Mouse (Mus musculus) urinary bladder, adult 18-20 months (tissue): ENCODE measurements at regions not wholly inside any gene's neighbourhood (a gene's known extent, or its start where the extent isn't known, plus 50 kb on each side); places are given as distances from the start of the nearest gene placed in this dataset.
A peak's percentile ranks its signal among the peaks of the same experiment; 100 is the strongest.

ENCODE experiments used
- DNase-seq, 2 experiments: peaks; one replicate each; pipeline ENCODE4 v3.0.0; 2022; ENCODE audit warnings: low spot score in 2 of 2, mixed read lengths in 2 of 2

DNA sequence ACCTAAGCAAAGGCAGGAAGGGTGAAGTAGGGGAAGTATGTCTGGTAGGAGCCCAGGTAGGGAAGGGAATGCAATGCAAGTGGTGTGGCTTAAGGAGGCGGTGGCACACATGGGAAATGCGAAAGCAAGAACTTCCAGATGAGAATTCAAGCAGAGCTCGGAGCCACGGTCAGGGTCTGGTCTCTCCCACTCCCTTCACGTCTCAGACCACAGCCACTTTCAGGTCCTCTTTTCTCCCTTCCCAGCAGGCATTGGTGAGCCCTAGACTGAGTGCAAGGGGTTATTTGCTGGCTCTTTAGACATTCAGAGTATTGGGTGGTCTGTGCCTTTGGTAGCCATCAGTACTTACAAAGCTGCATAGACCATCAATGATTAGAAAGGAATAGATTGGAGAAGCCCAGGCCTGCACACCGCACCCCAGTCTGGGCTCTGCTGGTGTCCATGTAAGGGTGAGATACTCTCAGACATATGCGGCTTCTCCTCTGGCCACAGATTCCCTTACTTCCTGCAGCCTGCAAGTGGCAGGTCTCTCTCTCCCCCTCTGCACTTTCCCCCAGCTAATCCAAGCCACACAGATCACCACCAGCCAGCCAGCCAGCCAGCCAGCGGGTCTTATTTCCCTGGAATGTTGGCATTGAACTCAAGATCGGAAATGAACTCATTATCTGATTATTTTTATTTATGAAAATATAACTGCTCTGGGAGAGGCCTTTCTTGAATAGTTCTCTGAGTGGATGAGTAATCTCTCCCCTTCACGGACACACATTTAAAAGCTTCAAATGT lies 113.6 kb downstream of the Zfp36l2 start:
- DNase-seq, result no peak

DNA sequence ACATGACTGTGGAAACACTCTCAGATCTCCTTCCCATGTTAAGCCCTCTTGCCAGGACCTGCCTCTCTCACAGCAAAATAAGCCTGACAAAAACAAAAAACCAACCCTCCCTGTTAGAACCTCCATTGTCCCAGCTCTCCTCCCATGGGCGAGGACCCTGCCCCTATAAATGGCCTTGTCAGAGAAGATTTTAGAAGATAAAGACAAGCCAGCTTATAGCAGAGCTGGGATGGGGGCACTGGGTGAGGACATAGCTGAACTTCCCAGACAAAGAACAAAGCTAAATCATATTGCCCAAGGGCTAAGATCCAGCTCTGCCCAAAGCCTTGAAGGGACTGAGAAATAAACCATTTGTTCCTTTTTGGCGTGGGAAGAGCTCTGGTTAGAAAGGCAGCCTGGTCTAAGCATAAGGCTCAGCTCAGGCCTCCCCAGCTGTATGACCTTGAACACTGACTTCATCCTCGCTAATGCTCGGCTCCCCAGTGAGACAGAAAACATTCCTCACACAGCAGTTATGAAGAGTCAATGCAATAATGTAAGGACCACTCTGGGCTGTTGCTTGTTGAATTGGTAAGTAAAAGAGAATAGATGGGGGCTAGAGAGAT lies 115.2 kb downstream of the Zfp36l2 start:
- no peak for DNase-seq

DNA sequence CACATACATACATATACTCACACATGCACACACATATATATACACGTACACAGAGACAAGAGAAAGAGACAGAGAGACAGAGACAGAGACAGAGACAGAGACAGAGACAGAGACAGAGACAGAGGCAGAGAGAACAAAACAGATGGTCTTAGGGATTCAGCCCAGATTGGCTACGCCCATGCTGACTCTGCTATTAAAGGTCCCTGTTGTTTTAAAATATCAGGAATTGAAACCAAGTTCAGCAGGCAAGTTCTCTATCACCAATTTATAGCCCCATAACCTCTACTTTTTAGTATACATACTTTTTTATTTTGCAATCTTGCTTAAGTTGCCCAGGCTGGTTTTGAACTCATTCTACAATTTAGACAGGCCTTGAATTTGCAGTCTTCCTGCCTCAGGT lies 115.9 kb downstream of the Zfp36l2 start:
- no peak for DNase-seq

DNA sequence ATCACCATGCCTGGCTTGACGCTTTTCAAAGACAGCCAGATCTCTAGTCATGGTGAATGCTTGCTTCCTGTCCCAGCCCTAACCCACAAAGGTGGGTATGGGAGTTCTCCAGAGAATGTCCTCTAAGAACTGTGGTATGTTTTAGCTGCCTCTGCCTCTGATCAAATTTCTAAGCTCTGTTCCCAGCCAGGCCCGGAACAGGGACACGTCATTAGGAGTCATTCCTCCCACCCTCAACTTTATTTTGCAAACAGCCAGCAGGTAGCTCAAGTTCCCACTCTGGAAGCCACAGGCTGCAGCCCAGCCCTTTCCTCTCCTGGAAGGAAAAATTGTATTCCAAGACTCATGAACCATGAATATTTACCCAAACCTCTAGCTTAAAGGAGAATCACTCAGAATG lies 117.2 kb downstream of the Zfp36l2 start:
- no peak for DNase-seq

DNA sequence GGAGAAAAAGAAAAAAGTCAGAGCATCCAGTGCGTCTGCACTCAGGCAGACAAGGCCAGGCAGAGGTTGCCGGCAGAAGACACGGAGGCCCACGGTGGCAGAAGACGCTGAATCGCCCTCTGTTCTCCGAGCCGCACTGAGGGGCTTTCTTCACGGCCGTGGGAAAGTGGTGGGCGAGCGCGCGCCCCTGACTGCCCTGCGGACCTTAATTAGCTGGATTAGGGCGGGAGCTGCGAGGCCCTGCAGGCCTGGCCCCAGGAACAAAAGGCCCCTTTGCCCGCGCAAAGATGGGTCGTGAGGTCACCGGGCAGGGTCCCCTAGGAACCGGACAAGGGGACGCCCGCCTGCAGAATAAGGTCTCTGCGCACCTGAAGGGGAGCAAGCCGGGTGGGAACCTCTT lies 120.6 kb downstream of the Zfp36l2 start:
- DNase-seq, result no peak

DNA sequence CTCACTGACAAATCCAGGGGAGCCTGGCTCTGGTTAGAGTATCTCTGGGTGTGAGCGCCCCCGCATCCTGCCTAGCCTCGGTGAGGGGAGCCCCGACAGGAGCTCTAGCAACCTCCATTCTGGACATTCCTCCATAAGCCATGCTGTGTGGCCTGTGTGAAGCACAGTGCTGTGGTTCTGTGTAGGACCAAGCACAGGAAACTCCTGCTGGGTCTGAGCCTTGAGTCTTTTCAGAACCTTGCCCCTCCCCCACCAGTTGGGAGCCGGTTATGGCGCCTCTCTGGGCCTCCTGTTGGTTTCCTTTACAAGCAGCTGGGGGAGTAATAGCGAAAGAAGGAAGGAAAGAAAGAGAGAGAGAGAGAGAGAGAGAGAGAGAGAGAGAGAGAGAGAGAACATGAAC lies 124.0 kb downstream of the Zfp36l2 start:
- DNase-seq, result no peak

DNA sequence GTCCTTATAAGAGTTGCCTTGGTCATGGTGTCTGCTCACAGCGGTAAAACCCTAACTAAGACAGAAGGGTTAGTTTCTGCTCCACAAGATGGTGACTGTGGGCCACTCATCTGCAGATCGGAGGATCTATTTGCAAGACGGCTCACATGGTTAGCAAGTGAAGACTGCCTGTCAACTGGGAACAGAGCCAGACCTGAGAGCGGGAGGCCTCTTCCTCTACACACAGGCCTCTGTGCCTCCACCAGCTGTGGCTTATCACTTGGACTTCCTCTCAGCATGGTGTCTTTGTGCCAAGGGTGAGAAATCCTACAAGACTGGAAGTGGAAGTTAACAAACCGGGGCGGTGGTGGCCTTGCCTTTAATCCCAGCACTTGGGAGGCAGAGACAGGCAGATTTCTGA lies 126.1 kb downstream of the Zfp36l2 start:
- DNase-seq, result no peak

DNA sequence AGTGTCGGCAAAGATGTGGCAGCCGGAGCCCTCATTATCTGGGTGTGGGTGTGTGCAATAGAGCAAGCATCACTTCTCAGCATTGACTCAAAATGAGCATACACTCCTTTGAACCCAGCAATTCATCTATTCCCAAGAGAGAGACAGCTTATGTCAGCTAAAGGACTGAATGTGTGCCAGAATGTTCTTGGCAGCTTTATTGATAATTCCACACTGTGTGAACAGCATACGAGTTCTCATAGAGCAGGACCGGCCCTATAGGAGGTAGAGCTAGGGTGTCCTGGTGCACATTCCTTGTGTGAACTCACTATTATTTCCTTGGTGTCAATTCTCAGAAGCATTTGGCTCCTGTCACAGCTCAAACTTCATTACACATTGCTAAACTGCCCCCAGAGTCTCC lies 131.3 kb downstream of the Zfp36l2 start:
- DNase-seq, result no peak

DNA sequence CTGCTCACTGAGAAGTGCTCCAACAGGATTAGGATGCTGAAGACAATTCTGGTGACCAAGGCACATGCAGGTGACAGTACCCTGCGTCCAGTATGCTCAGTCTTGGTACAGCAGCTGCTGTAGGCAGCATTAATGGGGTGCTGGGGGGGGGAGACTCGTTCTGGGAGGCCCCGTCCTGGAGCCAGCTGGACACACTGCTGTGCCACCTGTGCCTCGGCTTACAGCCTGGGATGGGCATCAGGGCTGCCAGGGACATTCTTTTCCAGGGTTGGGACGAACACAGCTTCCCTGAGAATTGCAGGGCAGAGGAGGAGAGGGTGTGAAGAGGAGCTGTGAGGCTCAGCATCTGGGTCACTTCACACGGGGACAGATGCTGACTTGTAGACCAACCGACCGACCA lies 135.3 kb downstream of the Zfp36l2 start:
- DNase-seq, result no peak

DNA sequence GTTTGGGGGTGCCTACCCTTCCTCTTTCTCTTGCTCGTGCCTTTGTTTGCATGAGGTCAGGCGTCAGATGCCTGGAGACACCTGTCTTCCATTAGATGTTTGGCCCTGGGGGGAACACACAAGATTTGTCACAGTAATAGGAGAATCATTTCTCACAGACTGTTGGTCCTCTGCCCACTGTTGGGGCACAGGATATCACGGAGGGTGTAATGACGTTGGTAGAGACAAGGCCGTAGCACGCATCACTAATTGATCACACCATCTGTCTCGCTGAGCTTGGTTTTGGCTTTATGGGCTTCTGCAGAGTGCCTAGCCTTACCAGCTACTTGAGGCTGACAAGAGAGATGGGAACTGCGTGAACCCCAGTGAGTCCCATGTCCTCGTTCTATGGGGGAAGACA lies 136.5 kb downstream of the Zfp36l2 start:
- no peak for DNase-seq

DNA sequence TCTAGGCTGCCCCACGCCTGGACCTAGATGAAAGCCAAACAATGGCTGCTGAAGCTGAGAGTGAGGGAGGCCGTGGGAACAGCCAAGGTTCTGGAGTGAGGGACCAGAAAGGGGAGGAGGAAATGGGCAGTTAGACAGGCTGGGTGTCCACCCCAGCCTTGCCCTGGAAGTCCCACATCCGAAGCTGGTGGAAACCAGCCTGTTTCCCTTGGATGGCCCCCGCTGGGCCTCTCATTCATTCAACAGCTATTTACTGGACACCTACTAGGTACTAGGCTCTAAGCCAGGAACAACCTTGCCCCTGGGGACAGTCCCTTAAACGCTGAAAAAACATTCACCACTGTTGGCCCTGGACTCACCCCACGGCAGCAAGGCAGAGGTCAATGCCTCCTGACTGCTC lies 139.2 kb downstream of the Zfp36l2 start:
- DNase-seq, result no peak

DNA sequence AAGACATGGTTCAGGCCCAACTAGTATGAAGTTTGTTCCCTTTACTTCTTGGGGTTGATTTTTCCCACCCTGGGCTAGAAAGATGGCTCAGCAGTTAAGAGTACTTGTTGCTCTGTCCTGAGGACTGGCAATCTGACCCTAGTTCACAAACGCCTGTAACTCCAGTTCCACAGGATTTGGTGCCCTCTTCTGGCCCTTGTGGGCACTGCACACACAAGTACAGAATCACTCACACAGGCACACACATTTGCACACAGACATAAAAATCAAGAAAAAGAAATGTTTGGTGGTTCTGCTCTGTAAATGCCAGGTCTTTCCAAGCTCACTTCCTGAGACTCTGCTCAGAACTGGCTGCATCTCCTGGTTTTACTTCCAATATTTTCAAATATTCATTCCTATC lies 140.2 kb downstream of the Zfp36l2 start:
- no peak for DNase-seq

DNA sequence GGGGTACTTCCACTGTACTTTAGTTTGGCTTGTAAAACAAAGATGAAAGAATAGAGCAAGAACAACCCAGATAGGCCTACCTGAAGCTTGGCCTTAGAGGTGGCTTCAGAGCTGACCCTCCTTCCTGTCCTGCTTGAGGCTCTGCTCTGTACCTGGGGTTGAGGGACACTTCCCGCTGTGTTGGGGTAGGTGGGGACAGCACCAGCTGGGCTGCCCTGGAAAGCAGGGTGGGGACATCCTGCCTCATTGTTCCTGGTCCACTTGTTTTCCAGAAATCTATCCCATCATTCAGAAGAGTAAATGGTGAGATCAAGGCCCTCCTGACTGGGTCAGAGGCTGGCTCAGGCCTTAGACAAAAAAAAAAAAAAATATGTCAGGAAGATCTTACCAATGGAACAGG lies 141.9 kb downstream of the Zfp36l2 start:
- no peak for DNase-seq

DNA sequence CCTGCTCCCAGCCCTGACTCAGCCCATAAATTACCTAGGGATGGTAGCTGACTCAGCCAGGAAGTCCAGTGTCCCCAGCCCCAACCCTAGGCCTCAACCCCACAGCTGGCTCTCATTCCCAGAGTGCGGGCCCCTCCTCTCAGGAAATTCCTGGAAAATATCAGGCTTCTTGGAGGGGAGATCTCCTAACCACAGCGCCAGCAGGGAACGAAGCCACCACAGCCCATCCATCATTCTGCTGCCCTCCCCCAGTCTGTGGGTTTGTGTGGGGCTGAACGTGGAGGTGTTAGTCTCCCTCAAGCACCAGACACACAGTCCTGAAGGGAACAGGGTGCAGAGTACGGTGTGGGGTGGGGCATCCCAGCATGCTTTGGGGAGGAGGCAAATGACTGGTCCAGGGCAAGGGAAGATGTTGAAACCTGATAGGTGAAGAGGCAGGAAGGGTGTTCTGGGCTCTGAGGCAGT lies 143.2 kb downstream of the Zfp36l2 start:
- peak in 1 of 2 experiments; percentile 40 for DNase-seq

DNA sequence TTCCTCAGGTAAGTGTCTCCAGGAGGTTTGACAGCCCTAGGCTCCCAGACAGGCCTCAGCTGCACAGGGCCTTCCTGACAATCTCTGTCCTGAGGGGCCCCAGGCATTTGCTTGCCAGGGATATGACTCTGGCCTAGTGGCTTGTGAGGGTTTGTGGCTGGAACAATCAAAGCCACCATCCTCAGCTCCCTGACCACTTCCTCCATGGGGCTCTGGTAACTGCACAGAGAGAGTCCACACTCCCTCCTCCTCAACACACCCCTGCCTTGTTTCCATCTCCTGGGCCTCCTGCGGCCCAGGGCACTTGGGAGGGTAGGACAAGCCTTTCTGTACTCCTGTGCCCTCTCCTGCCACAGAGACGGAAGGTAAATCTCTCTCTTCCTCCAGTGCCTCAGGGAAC lies 144.6 kb downstream of the Zfp36l2 start:
- DNase-seq, result no peak

DNA sequence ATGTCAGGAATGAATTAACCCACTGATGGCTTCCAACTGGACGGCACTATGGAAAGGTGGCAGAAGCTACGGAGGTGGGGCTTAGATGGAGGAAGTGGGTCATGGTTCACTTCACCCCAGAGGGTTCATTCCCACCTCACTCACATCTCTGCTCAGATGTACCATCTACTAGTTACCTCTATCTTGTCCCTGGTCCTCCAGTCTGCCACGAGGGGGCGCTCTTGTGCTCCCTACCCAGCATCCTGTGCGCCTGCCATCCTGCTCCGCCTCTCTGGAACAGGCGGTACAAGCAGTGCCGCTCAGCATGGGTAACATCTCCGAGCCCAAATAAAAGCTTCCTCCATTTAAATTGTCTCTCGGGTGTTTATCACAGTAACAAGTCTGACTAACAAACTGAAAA lies 148.3 kb downstream of the Zfp36l2 start:
- no peak for DNase-seq

DNA sequence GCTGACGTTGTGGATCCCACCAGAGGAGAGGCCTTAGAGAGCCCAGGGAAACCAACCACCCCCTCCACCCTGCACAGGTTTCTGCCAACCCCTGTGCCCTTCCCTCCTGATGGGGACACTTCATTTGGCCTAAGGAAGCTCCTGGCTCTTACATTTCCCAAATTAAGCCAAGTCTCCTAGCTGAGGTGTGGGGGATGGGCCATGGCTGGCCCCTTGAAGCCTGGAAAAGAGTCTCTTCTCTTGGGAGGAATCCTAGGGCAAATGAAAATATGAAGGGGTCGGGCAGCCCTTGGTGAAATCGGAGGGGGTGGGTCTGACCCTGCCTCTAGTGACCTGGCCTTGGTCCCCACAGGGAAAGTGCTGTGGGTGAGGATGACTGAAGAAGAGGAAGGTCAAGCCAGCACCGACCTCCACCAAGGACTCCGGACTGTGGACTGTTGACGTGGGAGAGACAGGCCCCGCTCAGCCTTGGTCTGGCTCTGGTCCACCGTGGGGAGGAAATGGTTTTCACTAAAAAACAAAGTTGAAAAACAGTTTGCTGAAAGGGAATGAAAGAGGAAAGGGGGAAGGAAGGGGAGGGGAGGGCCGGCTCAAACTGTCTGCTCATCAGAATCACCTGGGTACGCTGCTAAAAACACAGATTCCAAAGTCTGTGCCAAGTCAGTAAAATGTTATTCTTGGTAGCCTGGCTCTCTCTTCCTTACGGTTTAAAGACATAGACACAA lies 150.0 kb downstream of the Zfp36l2 start:
- DNase-seq, result no peak

DNA sequence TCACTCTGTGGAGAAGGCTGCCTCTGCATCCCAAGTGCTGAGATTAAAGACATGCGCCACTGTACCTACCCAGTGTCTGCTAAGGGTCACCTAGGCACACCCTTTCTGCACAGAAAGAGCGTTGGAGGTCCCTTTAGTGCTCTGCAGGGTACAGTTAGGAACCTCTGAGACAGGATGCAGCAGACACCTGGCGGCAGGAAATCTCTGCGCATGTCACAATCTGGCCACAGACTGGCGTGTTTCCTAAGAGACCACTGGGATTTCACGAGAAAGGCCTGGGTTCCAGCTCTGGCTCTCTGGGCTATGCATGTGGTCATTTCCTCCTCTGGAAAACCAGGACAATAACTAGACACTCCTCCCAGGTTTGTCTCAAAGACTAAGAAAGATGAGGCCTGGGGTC lies 151.7 kb downstream of the Zfp36l2 start:
- no peak for DNase-seq

DNA sequence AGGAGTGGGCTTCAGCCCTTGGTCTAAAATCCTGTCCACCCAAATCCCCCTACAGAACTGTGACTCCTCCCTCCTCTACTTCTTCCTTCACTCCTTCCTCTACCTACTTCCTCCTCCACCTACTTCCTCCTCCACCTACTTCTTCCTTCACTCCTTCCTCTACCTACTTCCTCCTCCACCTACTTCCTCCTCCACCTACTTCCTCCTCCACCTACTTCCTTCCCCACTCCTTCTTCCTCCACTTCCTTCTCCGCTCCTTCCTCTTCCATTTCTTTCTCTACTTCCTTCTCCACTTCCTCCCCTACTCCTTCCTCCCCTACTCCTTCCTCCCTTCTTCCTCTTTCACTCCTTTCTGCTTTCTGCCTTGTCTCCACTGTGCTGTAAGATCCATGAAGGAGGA lies 152.9 kb downstream of the Zfp36l2 start:
- no peak for DNase-seq

DNA sequence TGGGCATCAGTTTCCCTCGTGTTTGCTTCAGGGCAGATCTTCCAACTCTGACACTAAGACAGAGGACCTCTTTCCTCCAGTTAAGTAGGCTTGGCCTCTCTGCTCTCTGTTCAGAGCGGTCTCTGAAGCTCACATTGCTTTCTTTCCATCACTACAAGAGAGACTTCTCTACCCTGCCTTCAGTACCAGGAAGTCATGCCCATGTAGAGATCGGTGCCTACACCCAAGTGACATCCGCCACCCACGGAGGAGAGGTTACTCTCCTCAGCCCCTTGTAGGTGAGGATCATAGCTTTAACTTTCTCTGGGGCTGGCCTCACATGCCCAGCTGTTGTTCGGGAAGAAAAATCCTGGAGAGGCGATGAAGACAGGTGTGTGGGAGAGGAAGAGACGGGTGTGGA lies 155.3 kb downstream of the Zfp36l2 start:
- no peak for DNase-seq

DNA sequence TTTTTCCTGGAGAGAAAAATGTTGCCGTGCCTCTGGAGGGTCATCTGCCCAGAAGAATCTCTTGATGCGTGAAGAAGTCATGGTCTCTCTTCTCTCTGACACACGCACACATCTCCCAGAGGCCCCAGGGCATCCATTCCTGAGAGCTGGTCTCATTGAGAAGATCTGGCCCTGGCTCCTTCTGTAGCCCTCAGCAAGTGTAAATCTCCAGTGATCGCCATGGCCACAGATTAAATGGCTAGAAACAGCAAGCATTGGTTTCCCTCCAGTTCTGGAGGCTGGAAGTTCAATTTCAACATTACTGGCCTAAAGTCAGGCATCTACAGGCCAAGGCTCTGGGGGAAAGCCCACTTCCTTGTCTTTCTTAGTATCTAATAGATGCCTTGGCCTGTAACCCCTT lies 155.9 kb downstream of the Zfp36l2 start:
- no peak for DNase-seq

DNA sequence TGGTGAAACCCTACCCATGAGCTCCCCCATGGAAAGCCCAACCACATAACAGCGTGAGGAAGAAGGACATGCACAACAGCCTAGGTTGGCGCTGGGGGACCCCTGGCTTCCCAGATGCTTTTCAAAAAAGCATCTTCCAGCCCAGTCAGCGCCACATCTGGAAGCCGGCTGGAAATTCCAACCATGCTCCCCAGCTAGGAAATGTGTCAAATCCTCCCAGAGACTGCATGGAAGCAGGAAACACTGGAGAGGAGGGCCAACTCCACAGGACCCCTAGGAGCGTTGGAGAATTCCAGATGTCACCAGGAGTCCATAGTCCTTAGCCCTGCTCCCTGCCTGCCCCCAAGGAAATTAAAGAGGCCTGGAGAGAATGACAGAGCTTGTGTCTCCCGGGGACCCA lies 156.4 kb downstream of the Zfp36l2 start:
- no peak for DNase-seq

DNA sequence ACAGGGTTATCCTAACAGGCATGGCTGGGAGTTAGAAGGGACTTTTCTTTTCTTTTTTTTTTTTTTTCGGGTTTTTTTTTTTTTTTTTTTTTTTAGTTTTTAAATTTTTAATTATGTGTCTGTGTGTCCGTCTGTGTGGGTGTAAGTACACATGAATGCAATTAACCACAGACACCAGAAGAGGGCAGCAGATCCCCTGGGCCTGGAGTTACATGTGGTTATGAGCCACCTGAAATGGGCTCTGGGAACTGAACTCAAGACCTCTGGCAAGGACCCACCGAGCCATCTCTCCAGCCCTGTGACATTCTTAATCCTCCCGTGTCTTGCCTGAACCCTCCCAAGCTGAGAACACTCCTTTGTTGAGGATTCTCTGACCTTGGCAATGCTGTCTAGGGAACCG lies 157.0 kb downstream of the Zfp36l2 start:
- DNase-seq, result no peak
